Mouse (Mus musculus) ovary, adult 18-20 months (tissue): ENCODE measurements around the gene Tmem26.

Source experiments
- DNase-seq: peaks from one replicate; pipeline ENCODE4 v3.0.0; 2022; ENCODE audit warnings: low spot score, mixed read lengths

The Tmem26 gene

GRCm38 (mm10) chr10:68750921-68751320, 27.5 kb downstream of the Tmem26 start:
- no peak for DNase-seq

- no peak for DNase-seq
Observed at GRCm38 (mm10) chr10:68759238-68759637, 35.8 kb downstream of the Tmem26 start.

- DNase-seq = no peak
Observed at GRCm38 (mm10) chr10:68759789-68760188, 36.3 kb downstream of the Tmem26 start.

GRCm38 (mm10) chr10:68781067-68781868, 57.8 kb downstream of the Tmem26 start:
- no peak for DNase-seq

- no peak for DNase-seq
Observed at GRCm38 (mm10) chr10:68782724-68783123, 59.3 kb downstream of the Tmem26 start.

- no peak for DNase-seq
Observed at GRCm38 (mm10) chr10:68783856-68784255, 60.4 kb downstream of the Tmem26 start.

GRCm38 (mm10) chr10:68784463-68784862, 61.0 kb downstream of the Tmem26 start:
- DNase-seq = no peak

GRCm38 (mm10) chr10:68795466-68795865, 72.0 kb downstream of the Tmem26 start:
- no peak for DNase-seq

GRCm38 (mm10) chr10:68799883-68800282, 76.4 kb downstream of the Tmem26 start:
- no peak for DNase-seq

GRCm38 (mm10) chr10:68800339-68800738, 76.9 kb downstream of the Tmem26 start:
- no peak for DNase-seq

GRCm38 (mm10) chr10:68806328-68806727, 82.9 kb downstream of the Tmem26 start:
- no peak for DNase-seq

- DNase-seq = no peak
Observed at GRCm38 (mm10) chr10:68810958-68811357, 87.5 kb downstream of the Tmem26 start.

GRCm38 (mm10) chr10:68812699-68813098, 89.3 kb downstream of the Tmem26 start:
- no peak for DNase-seq

- no peak for DNase-seq
Observed at GRCm38 (mm10) chr10:68817281-68817680, 93.8 kb downstream of the Tmem26 start.

- no peak for DNase-seq
Observed at GRCm38 (mm10) chr10:68818065-68818759, 94.8 kb downstream of the Tmem26 start.

- no peak for DNase-seq
Observed at GRCm38 (mm10) chr10:68824519-68824918, 101.1 kb downstream of the Tmem26 start.
